Mouse (Mus musculus): Measurements from ENCODE around the gene Ccser1. TPM values are rescaled to one million over a fixed set of nuclear protein-coding genes. Genes with fewer than 3 reads are reported as not detected.

Ccser1 gene
- polyA plus RNA-seq, 1 experiment = 0.70 TPM

GRCm38 (mm10) chr6:61216514-61216913 is 36.4 kb downstream of the Ccser1 start:
- H3K27ac ChIP-seq (ENCODE audit: insufficient read depth, low read depth, low read length) = no peak overlapping the region
- TF ChIP-seq POLR2A (IDR thresholded peaks at IDR 0.05; ENCODE audit: borderline replicate concordance, low read depth, low read length) (no peak), CTCF (IDR thresholded peaks at IDR 0.05; ENCODE audit: low read depth, low read length) (no peak)

GRCm38 (mm10) chr6:61217717-61218116 is 37.6 kb downstream of the Ccser1 start:
- Histone ChIP-seq H3K27ac (ENCODE audit: insufficient read depth, low read depth, low read length) (no peak overlapping the region), H3K4me1 (ENCODE audit: control insufficient read depth, insufficient read depth, low read length) (no peaks in the 10 kb centered on the region), H3K4me3 (ENCODE audit: insufficient read depth, low read length) (no peak overlapping the region)
- TF ChIP-seq CTCF (IDR thresholded peaks at IDR 0.05; ENCODE audit: low read depth, low read length) (no peak), POLR2A (IDR thresholded peaks at IDR 0.05; ENCODE audit: borderline replicate concordance, low read depth, low read length) (no peak)

More at GRCm38 (mm10) chr6:61216514-61216913, 36.4 kb downstream of the Ccser1 start:
- H3K4me1 ChIP-seq (ENCODE audit: control insufficient read depth, insufficient read depth, low read length) = no peaks in the 10 kb centered on the region
- no peak overlapping the region for H3K4me3 ChIP-seq (ENCODE audit: insufficient read depth, low read length)

- Histone ChIP-seq H3K4me1 (ENCODE audit: control insufficient read depth, insufficient read depth, low read length) (no peaks in the 10 kb centered on the region), H3K4me3 (ENCODE audit: insufficient read depth, low read length) (no peak overlapping the region)
- TF ChIP-seq POLR2A (IDR thresholded peaks at IDR 0.05; ENCODE audit: borderline replicate concordance, low read depth, low read length) (no peak), CTCF (IDR thresholded peaks at IDR 0.05; ENCODE audit: low read depth, low read length) (no peak)
Measured at GRCm38 (mm10) chr6:61223563-61223962, 43.4 kb downstream of the Ccser1 start.

GRCm38 (mm10) chr6:61225302-61225701 is 45.2 kb downstream of the Ccser1 start:
- Histone ChIP-seq H3K27ac (ENCODE audit: insufficient read depth, low read depth, low read length) (no peak overlapping the region), H3K4me1 (ENCODE audit: control insufficient read depth, insufficient read depth, low read length) (no peaks in the 10 kb centered on the region), H3K4me3 (ENCODE audit: insufficient read depth, low read length) (no peak overlapping the region)
- TF ChIP-seq CTCF (IDR thresholded peaks at IDR 0.05; ENCODE audit: low read depth, low read length) = no peak
- no peak for TF ChIP-seq POLR2A (IDR thresholded peaks at IDR 0.05; ENCODE audit: borderline replicate concordance, low read depth, low read length)

More at GRCm38 (mm10) chr6:61223563-61223962, 43.4 kb downstream of the Ccser1 start:
- no peak overlapping the region for H3K27ac ChIP-seq (ENCODE audit: insufficient read depth, low read depth, low read length)

- Histone ChIP-seq H3K4me3 (ENCODE audit: insufficient read depth, low read length) (no peak overlapping the region), H3K4me1 (ENCODE audit: control insufficient read depth, insufficient read depth, low read length) (no peaks in the 10 kb centered on the region), H3K27ac (ENCODE audit: insufficient read depth, low read depth, low read length) (no peak overlapping the region)
- TF ChIP-seq CTCF (IDR thresholded peaks at IDR 0.05; ENCODE audit: low read depth, low read length) (no peak), POLR2A (IDR thresholded peaks at IDR 0.05; ENCODE audit: borderline replicate concordance, low read depth, low read length) (no peak)
Measured at GRCm38 (mm10) chr6:61230058-61230718, 50.1 kb downstream of the Ccser1 start.

- no peak for TF ChIP-seq POLR2A (IDR thresholded peaks at IDR 0.05; ENCODE audit: borderline replicate concordance, low read depth, low read length)
- no peak for TF ChIP-seq CTCF (IDR thresholded peaks at IDR 0.05; ENCODE audit: low read depth, low read length)
- Histone ChIP-seq H3K4me1 (ENCODE audit: control insufficient read depth, insufficient read depth, low read length) (no peaks in the 10 kb centered on the region), H3K27ac (ENCODE audit: insufficient read depth, low read depth, low read length) (no peak overlapping the region), H3K4me3 (ENCODE audit: insufficient read depth, low read length) (no peak overlapping the region)
Measured at GRCm38 (mm10) chr6:61233060-61233459, 52.9 kb downstream of the Ccser1 start.

- no peaks in the 10 kb centered on the region for H3K4me1 ChIP-seq (ENCODE audit: control insufficient read depth, insufficient read depth, low read length)
- TF ChIP-seq POLR2A (IDR thresholded peaks at IDR 0.05; ENCODE audit: borderline replicate concordance, low read depth, low read length) (no peak), CTCF (IDR thresholded peaks at IDR 0.05; ENCODE audit: low read depth, low read length) (no peak)
- no peak overlapping the region for H3K27ac ChIP-seq (ENCODE audit: insufficient read depth, low read depth, low read length)
- H3K4me3 ChIP-seq (ENCODE audit: insufficient read depth, low read length) = no peak overlapping the region
Measured at GRCm38 (mm10) chr6:61233548-61234187, 53.5 kb downstream of the Ccser1 start.

- Histone ChIP-seq H3K27ac (ENCODE audit: insufficient read depth, low read depth, low read length) (no peak overlapping the region), H3K4me1 (ENCODE audit: control insufficient read depth, insufficient read depth, low read length) (no peaks in the 10 kb centered on the region), H3K4me3 (ENCODE audit: insufficient read depth, low read length) (no peak overlapping the region)
- TF ChIP-seq CTCF (IDR thresholded peaks at IDR 0.05; ENCODE audit: low read depth, low read length) (no peak), POLR2A (IDR thresholded peaks at IDR 0.05; ENCODE audit: borderline replicate concordance, low read depth, low read length) (no peak)
Measured at GRCm38 (mm10) chr6:61240618-61241017, 60.5 kb downstream of the Ccser1 start.

- no peaks in the 10 kb centered on the region for H3K4me1 ChIP-seq (ENCODE audit: control insufficient read depth, insufficient read depth, low read length)
- TF ChIP-seq CTCF (IDR thresholded peaks at IDR 0.05; ENCODE audit: low read depth, low read length) (no peak), POLR2A (IDR thresholded peaks at IDR 0.05; ENCODE audit: borderline replicate concordance, low read depth, low read length) (no peak)
Measured at GRCm38 (mm10) chr6:61242556-61242955, 62.4 kb downstream of the Ccser1 start.

GRCm38 (mm10) chr6:61246523-61246922 is 66.4 kb downstream of the Ccser1 start:
- H3K4me3 ChIP-seq (ENCODE audit: insufficient read depth, low read length) = no peak overlapping the region
- no peak overlapping the region for H3K27ac ChIP-seq (ENCODE audit: insufficient read depth, low read depth, low read length)
- H3K4me1 ChIP-seq (ENCODE audit: control insufficient read depth, insufficient read depth, low read length) = no peaks in the 10 kb centered on the region
- TF ChIP-seq CTCF (IDR thresholded peaks at IDR 0.05; ENCODE audit: low read depth, low read length) (no peak), POLR2A (IDR thresholded peaks at IDR 0.05; ENCODE audit: borderline replicate concordance, low read depth, low read length) (no peak)

More at GRCm38 (mm10) chr6:61242556-61242955, 62.4 kb downstream of the Ccser1 start:
- Histone ChIP-seq H3K4me3 (ENCODE audit: insufficient read depth, low read length) (no peak overlapping the region), H3K27ac (ENCODE audit: insufficient read depth, low read depth, low read length) (no peak overlapping the region)

All from bone marrow macrophage, adult 2 months (primary cell).